Mouse (Mus musculus) stomach, postnatal 0 days (tissue): ENCODE measurements around the gene Epor. TPM values are rescaled to one million over a fixed set of nuclear protein-coding genes. Genes with fewer than 3 reads are reported as not detected.
A peak's percentile ranks its signal among the peaks of the same experiment; 100 is the strongest.

Experiments
- ATAC-seq: fragments of 200-750 bp; cut with Nextera tagmentation; 2 replicates; pipeline ENCODE4 v1.8.0; 2017; ENCODE audit not compliant: low FRiP score, low TSS enrichment
- DNase-seq: peaks from one replicate; pipeline ENCODE4 v3.0.0-alpha.2; 2016; ENCODE audit warnings: low spot score
- H3K27ac ChIP-seq: fragments of 300-500 bp; sonication (generic); replicated peaks from 2 replicates; pipeline ENCODE4 v1.5.1; 2014; ENCODE audit warnings: mild to moderate bottlenecking, control low read depth
- H3K27me3 ChIP-seq: fragments of 300-500 bp; sonication (generic); 2 replicates; pipeline ENCODE4 v1.6.1; 2014; ENCODE audit warnings: low read length; ENCODE audit not compliant: control insufficient read depth, insufficient read depth
- H3K36me3 ChIP-seq: fragments of 300-500 bp; sonication (generic); 2 replicates; pipeline ENCODE4 v1.6.1; 2014; ENCODE audit warnings: low read length, mixed read lengths; ENCODE audit not compliant: control insufficient read depth, insufficient read depth
- H3K4me1 ChIP-seq: fragments of 300-500 bp; sonication (generic); replicated peaks from 2 replicates; pipeline ENCODE4 v1.6.1; 2014; ENCODE audit warnings: antibody characterized with exemption; ENCODE audit not compliant: control insufficient read depth, insufficient read depth
- H3K4me2 ChIP-seq: fragments of 300-500 bp; sonication (generic); replicated peaks from 2 replicates; pipeline ENCODE4 v1.6.1; 2014; ENCODE audit warnings: low read depth, mild to moderate bottlenecking, control low read depth, moderate library complexity
- H3K4me3 ChIP-seq: fragments of 300-500 bp; sonication (generic); 2 replicates; pipeline ENCODE4 v1.5.1; 2014; ENCODE audit warnings: low read depth, low read length, control low read depth
- H3K9ac ChIP-seq: fragments of 300-500 bp; sonication (generic); 2 replicates; pipeline ENCODE4 v1.6.1; 2014; ENCODE audit warnings: mild to moderate bottlenecking, low read length, control low read depth, mixed read lengths
- H3K9me3 ChIP-seq: fragments of 300-500 bp; sonication (generic); 2 replicates; pipeline ENCODE4 v1.6.1; 2016; ENCODE audit warnings: low read length; ENCODE audit not compliant: control insufficient read depth
- CTCF ChIP-seq: IDR thresholded peaks from 2 replicates; pipeline ENCODE4 v1.5.1; 2016; ENCODE audit warnings: antibody characterized with exemption, low read depth, mild to moderate bottlenecking, moderate library complexity
- EP300 ChIP-seq: optimal IDR thresholded peaks from 2 replicates; pipeline ENCODE3; 2016; ENCODE audit warnings: antibody characterized with exemption
- WGBS: fragments of 180-500 bp; shearing (Covaris S2); extraction: QIAGEN DNeasy Blood & Tissue Kit; methylation state at CpG from one replicate; pipeline ENCODE4 v1.1.7; 2014; 5-methylcytosine and 5-hydroxymethylcytosine counted together
- polyA plus RNA-seq: library from polyadenylated mRNA; unstranded; fragments of >200 nt; fragmentation: Nextera tagmentation; extraction: Ambion mirVana; gene quantifications from 2 replicates; pipeline ENCODE4 v1.2.1, GENCODE M21; 2015

The Epor gene
- 2.8 and 3.4 TPM in 2 replicates for polyA plus RNA-seq

DNA sequence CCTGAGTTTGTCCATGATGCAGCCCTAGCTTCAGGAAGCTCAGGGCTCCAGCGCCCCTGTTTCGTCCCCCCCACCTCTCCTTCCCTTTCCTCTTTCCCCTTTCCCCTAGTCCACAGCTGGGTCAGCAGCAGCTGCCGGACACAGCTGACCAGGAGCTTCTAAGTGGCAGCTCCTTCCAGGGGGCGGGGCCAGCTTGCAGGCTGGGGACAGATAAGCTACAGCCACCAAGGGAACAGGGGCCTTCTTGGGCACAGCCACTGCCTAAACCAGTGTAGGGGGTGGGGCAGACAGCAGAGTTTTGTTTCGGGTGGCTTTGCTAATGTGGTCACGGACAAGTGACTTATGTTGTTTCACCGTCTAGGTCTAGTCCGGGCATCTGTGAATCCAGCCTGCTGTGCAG is at the start of gene Epor:
Gene Epor, minus strand, starts transcription at position 90 of the 400 bp plus-strand sequence.
- Histone ChIP-seq H3K4me1 (peaks cover 2% of the 10 kb centered on the region; the same call in 1 of the 2 replicates), H3K4me3 (peak within 1 kb of the TSS; percentile 44), H3K36me3 (no peaks in the 10 kb centered on the region), H3K4me2 (peak within 1 kb of the TSS; percentile 90), H3K27ac (no peak within 1 kb of the TSS), H3K9ac (peak within 1 kb of the TSS; percentile 31; the same call in 1 of the 2 replicates), H3K27me3 (no peaks in the 10 kb centered on the region), H3K9me3 (no peaks in the 10 kb centered on the region)
- WGBS, result 23% methylated on average over 8 of the region's 8 CpGs
- DNase-seq, result peak; percentile 56
- no peak for TF ChIP-seq EP300
- no peak for TF ChIP-seq CTCF
- no peak for ATAC-seq

DNA sequence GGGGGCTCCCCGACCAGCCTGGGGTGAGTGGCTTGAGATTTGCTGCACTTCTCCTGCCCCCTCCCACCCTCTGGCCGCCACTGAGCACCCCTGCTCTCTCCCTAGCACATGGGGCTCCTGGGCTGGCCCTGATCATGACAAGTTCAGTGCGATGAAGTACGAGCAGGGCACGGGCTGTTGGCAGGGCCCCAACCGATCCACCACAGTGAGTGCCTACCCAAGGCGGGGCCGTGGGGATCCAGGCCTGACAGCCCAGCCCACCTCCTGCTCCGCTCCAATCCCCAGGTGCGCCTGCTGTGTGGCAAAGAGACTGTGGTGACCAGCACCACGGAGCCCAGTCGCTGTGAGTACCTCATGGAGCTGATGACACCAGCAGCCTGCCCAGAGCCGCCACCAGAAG is 49.4 kb upstream of the Epor start:
- no peak for TF ChIP-seq CTCF
- no peak for TF ChIP-seq EP300
- peaks cover 41% of the 10 kb centered on the region for H3K36me3 ChIP-seq
- ATAC-seq, result 0 out of 2 replicates have a peak, but pooled peaks have one; percentile 17

DNA sequence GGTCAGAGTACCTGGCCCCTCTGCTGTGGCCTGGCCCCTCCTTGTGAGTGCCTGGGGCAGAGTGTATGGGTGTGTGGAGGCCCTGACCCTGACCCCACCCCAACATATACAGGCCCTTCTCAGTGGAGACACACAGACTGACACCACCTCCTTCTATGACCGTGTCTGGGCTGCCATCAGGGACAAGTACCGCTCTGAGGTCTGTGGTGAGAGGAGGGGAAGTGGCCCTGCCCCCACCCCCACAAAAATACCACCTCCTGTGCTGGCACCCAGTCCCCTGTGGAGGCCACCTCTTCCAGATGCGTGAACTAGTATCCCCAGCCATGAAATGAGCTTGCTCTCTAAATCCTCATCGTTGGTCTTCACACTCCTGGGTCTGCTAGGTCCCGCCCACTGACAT is 47.7 kb upstream of the Epor start:
- no peak overlapping the region for H3K27ac ChIP-seq
- DNase-seq (no peak), ATAC-seq (no peak)
- no peak overlapping the region for H3K9ac ChIP-seq
- peaks cover 51% of the 10 kb centered on the region for H3K36me3 ChIP-seq
- no peaks in the 10 kb centered on the region for H3K27me3 ChIP-seq
- H3K4me3 ChIP-seq, result no peak overlapping the region
- H3K9me3 ChIP-seq, result no peaks in the 10 kb centered on the region
- TF ChIP-seq EP300 (no peak), CTCF (no peak)
- no peaks in the 10 kb centered on the region for H3K4me1 ChIP-seq
- no peak overlapping the region for H3K4me2 ChIP-seq
- 90% methylated on average over 5 of the region's 5 CpGs for WGBS

More for the DNA sequence above, 49.4 kb upstream of the Epor start:
- no peak overlapping the region for H3K27ac ChIP-seq
- no peaks in the 10 kb centered on the region for H3K4me1 ChIP-seq
- H3K9me3 ChIP-seq, result no peaks in the 10 kb centered on the region
- no peak overlapping the region for H3K4me2 ChIP-seq
- H3K4me3 ChIP-seq, result no peak overlapping the region
- H3K27me3 ChIP-seq, result no peaks in the 10 kb centered on the region
- DNase-seq, result no peak
- WGBS, result 91% methylated on average over 13 of the region's 13 CpGs
- no peak overlapping the region for H3K9ac ChIP-seq

DNA sequence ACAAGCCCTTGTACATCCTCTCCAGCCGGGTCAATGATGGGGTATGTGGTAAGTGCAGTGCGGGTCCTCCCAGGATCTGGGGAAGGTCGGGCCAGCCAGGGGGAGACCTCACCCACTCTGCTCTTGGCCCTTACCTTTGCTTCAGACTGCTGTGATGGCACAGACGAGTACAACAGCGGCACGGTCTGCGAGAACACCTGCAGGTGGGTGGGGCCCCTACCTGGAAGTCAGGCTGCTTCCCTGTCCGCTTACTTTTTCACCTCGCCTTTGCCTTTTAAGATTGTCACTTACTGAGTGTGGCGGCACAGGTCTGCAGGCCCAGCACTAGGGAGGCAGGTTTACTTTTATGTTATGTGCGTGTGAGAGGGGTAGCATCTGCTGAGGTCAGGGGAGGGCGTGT is 41.2 kb upstream of the Epor start:
- Histone ChIP-seq H3K27me3 (no peaks in the 10 kb centered on the region), H3K9me3 (no peaks in the 10 kb centered on the region), H3K4me1 (peaks cover 3% of the 10 kb centered on the region; the same call in 1 of the 2 replicates), H3K4me3 (no peak overlapping the region), H3K4me2 (no peak overlapping the region), H3K27ac (no peak overlapping the region), H3K36me3 (peaks cover 19% of the 10 kb centered on the region), H3K9ac (no peak overlapping the region)
- ATAC-seq, result no peak
- TF ChIP-seq EP300 (no peak), CTCF (no peak)
- no peak for DNase-seq
- 78% methylated on average over 12 of the region's 12 CpGs for WGBS

DNA sequence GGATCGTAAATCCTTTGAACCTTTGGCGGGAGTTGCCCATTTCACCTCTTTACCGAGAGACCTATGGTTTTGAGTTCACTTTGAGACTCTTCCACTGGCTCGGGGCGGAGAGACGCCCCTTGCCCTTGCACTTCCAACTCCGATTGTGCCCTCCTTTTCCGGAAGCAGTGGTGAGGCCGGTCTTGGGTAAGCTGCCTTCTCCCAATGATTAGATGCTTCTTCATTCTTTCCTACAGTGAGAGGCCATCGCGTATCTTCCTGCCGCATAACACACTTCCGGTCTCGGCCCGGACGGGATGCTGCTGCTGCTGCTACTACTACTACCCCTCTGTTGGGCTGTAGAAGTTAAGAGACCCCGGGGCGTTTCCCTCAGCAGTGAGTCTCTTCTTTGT is 39.9 kb upstream of the Epor start:
- H3K27ac ChIP-seq, result peak overlapping the region; percentile 67
- under 1% methylated on average over 18 of the region's 18 CpGs for WGBS
- H3K9ac ChIP-seq, result peak overlapping the region; percentile 63
- peaks cover 13% of the 10 kb centered on the region for H3K36me3 ChIP-seq
- peak overlapping the region; percentile 72 for H3K4me2 ChIP-seq
- no peak for TF ChIP-seq CTCF
- no peak for TF ChIP-seq EP300
- DNase-seq (no peak), ATAC-seq (peak; percentile 3; the same call in 1 of the 2 replicates)
- H3K9me3 ChIP-seq, result no peaks in the 10 kb centered on the region
- peak overlapping the region; percentile 66 for H3K4me3 ChIP-seq
- no peaks in the 10 kb centered on the region for H3K27me3 ChIP-seq
- peaks cover 3% of the 10 kb centered on the region; the same call in 1 of the 2 replicates for H3K4me1 ChIP-seq

DNA sequence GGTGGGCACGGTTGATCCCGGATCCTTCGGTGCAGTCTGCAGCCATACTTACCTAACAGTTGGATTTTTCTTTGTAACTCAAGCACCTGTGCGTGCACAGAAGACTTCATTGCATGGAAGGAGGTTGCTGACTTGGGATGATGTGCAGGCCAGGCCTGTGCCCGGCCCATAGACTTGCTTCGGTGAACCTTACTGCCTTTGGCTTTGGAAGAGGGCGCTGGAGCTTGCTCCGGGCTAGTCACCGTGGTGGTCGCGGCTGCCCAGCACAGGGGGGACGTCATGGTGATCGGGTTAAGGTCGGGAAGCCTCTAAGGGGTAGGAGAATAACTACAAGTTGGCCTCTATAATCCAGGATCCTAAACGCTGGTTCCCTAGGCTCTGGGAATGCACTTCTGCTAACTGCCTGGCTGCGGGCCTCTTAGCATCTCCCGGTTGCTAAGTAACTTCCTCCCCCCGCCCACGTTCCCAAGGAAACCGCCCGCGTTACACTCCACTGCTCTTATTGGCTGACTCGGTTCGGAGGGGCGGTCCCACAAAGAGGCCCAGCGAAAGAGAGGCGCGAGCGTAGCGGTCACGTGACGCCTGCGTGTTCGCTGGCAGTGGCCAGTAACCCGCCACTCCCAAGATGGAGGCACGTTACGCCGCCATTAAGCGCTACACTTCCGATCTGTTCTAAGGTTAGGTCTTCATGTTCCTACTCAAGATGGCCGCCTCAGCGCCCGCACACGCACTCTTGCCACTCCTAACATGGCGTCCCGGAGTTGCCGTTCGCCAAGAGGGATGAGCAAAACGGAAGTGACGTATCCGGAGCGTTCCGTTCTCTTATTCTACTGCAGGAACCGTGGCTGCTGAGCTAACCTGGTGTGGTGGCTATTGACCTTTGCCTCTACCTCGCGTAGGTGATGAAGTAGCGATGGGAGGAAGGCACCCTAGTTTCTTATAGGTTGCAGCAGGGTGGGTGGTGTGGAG is 39.2 kb upstream of the Epor start, which contains the start of the genes Ccdc151 and Prkcsh:
Gene Ccdc151, minus strand, starts transcription at position 441 of the 969 bp plus-strand sequence.
Gene Prkcsh, plus strand, starts transcription at position 613 of the 969 bp plus-strand sequence.
- peak within 1 kb of the TSS; percentile 67 for H3K27ac ChIP-seq
- H3K27me3 ChIP-seq, result no peaks in the 10 kb centered on the region
- 6% methylated on average over 55 of the region's 57 CpGs for WGBS

More for the DNA sequence above, 39.2 kb upstream of the Epor start, which contains the start of the genes Ccdc151 and Prkcsh:
- no peaks in the 10 kb centered on the region for H3K9me3 ChIP-seq
- H3K9ac ChIP-seq, result peak within 1 kb of the TSS; percentile 63
- peaks cover 3% of the 10 kb centered on the region; the same call in 1 of the 2 replicates for H3K4me1 ChIP-seq
- peak; percentile 100 for ATAC-seq
- TF ChIP-seq EP300, result no peak
- TF ChIP-seq CTCF, result peak; percentile 5; the same call in 1 of the 2 replicates
- H3K4me3 ChIP-seq, result peak within 1 kb of the TSS; percentile 66
- peaks cover 13% of the 10 kb centered on the region for H3K36me3 ChIP-seq
- peak; percentile 99 for DNase-seq
- H3K4me2 ChIP-seq, result peak within 1 kb of the TSS; percentile 72
